Mouse (Mus musculus) thymus, postnatal 14 days (tissue): ENCODE measurements around the gene Ihh.

Experiments
- DNase-seq: peaks from one replicate; pipeline ENCODE4 v3.0.0; 2021

Ihh gene

GRCm38 (mm10) chr1:74951556-74952210 lies at the start of gene Ihh:
Gene Ihh (minus strand): TSS chr1:74951672.
- no peak for DNase-seq

GRCm38 (mm10) chr1:75001183-75001582 lies 49.7 kb upstream of the Ihh start:
- DNase-seq = no peak

DNA sequence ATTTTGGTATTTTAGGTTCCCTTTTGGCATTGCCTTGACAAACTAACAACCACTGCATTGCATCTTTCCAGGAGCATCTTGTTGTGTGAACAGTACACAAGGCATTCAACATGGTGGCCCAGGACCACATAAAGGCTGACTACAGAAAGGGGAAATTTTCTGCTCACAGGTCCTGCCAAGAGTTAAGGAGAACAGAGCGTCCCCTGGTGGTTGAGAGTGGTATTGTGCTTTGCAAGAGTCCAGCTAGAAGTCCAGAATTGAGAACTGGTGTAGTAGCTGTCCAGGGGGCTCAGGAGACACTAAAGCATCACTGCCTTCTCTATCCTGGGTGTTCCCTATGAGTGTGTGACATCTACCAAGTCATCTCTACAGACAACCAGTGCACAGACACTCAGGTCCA lies 49.0 kb upstream of the Ihh start:
- DNase-seq = peak; percentile 23

DNA sequence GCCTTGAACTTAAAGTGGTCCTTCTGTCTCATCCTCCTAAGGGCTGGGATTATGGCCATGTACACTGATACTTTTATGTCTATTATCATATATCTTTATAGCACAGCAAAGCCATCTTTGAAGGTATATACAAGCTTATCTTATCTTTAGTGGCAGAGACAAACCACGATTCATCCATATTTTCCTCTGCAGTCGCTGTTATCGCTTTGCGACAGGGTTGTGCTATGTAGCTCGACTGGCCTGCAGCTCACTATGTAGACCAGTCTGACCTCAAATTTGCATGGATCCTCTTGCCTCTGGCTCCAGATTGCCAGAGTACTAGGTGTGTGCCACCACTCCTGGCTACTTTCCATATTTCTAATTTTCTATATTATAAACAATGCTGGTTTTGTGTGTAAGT lies 47.7 kb upstream of the Ihh start:
- no peak for DNase-seq

- no peak for DNase-seq
Observed at GRCm38 (mm10) chr1:74997231-74997630, 45.8 kb upstream of the Ihh start.

DNA sequence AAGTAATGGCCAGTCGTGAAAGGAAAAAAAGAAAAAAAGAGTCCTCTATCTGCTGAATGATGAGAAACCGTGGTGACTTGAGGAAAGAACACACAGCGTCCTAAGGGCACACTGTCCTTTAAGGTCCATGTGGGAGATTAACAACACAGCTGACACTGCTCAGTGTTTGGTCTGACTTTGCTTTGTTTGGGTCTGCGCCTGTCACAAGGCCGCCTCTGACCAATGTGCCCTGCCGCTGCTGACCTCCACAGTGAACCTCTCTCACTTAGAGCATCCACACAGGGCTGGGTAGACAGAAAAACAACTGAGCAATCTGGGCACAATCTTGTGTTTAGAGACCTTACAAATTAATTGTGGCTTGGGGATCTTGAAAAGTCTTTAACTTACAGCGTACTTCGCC lies 25.5 kb upstream of the Ihh start:
- DNase-seq = no peak

- no peak for DNase-seq
Observed at GRCm38 (mm10) chr1:74975936-74976335, 24.5 kb upstream of the Ihh start.

DNA sequence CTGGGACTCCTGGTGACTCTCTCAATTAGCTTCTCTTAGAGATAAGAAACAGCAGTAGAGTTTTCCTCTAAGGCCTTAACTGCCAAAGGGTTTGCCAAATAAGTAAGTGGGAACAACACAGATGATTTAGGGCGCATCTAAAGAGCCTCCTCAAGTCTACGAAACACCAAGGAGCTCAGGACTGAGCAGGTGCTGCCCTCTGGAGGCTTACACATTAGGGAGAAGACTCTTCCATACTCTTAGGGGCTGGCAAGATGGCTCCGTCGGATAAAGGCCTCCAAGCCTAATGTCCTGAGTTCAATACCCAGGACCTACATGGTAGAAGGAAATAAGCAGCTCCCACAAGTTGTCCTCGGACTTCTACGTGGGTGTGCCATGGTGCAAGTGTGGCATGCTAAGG lies 22.1 kb upstream of the Ihh start:
- no peak for DNase-seq

- DNase-seq = no peak
Observed at GRCm38 (mm10) chr1:74971353-74972050, 20.0 kb upstream of the Ihh start.

- no peak for DNase-seq
Observed at GRCm38 (mm10) chr1:74967962-74968580, 16.6 kb upstream of the Ihh start.

GRCm38 (mm10) chr1:74964494-74965215 lies 13.2 kb upstream of the Ihh start:
- DNase-seq = peak; percentile 55

DNA sequence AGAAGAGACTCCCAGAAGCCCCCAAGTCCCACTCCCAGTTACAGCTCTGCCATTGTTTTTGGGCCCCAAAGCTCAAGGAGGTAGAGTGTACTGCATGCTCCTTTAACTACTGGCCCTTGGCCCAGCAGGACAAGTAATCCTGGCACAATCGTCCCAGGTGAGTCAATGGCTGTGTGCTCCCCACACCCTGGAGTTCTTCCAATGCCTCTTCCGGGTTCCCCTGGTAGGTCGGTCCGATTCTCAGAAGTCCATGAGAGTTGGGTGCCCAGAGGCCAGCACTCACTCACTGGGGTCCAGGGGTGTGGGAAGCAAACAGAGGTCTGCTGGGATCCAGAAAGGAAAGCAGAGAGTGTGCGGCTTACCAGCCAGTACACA lies 11.4 kb upstream of the Ihh start:
- DNase-seq = no peak

- no peak for DNase-seq
Observed at GRCm38 (mm10) chr1:74962126-74962852, 10.8 kb upstream of the Ihh start.

DNA sequence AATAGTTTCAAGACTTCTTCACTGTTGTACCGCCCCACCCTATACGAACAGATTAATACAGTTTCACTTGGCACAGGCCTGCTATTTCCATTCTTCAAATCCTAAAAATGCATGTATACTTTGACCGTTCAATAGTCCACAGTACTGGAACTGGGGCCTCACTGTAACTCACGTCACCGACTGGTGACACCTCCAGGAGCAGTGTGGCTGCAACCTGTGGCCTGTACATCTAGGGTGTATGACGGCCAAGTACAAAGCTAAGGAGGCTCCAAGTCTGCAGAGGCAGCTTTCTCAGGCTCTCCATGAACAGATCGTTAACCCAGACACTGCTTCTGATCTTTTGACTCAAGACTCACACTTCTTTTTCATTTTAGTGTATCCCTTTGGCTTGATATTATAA lies 10.2 kb upstream of the Ihh start:
- no peak for DNase-seq

- no peak for DNase-seq
Observed at GRCm38 (mm10) chr1:74960059-74960458, 8.6 kb upstream of the Ihh start.

GRCm38 (mm10) chr1:74950576-74951490 lies 639 bp downstream of the Ihh start:
- no peak for DNase-seq

GRCm38 (mm10) chr1:74950066-74950465 lies 1.4 kb downstream of the Ihh start:
- no peak for DNase-seq

DNA sequence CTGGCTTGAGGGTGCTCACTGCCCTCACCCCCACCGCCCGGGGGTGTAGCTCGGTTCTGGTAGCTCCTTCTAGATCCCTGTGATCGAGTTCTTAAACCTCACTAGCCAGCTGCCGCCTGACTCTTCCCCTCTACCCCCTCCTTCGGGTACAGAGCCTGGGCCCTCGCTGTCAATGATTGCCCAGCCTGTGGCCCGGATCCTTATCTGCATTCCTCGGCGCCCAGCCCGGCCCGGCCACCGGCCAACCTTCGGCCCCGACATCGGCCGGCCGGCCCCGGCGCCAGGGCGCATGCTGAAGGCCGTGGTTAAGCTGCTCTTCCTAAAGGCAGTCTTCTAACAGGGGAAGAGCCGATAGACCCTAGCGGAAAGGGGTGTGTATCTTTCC lies 1.8 kb downstream of the Ihh start:
- DNase-seq = no peak

- DNase-seq = peak; percentile 53
Observed at GRCm38 (mm10) chr1:74948784-74949665, 2.4 kb downstream of the Ihh start.

GRCm38 (mm10) chr1:74947986-74948670 lies 3.3 kb downstream of the Ihh start:
- no peak for DNase-seq
